Mouse (Mus musculus) forebrain, embryonic 15.5 days (tissue): Measurements from ENCODE around the gene Gm20518. TPM values are rescaled to one million over a fixed set of nuclear protein-coding genes. Genes with fewer than 3 reads are reported as not detected.

ENCODE experiments used
- ATAC-seq: fragments of 200-750 bp; cut with Nextera tagmentation; replicated peaks from 2 replicates; pipeline ENCODE4 v1.8.0; 2017; ENCODE audit warnings: mild to moderate bottlenecking, moderate TSS enrichment, moderate library complexity
- H3K27ac ChIP-seq: fragments of 300-500 bp; sonication (generic); replicated peaks from 2 replicates; pipeline ENCODE4 v1.5.1; 2015; ENCODE audit warnings: mild to moderate bottlenecking, inconsistent platforms
- H3K27me3 ChIP-seq: fragments of 300-500 bp; sonication (generic); 2 replicates; pipeline ENCODE4 v1.6.1; 2015; ENCODE audit warnings: inconsistent platforms
- H3K36me3 ChIP-seq: fragments of 300-500 bp; sonication (generic); 2 replicates; pipeline ENCODE4 v1.6.1; 2015; ENCODE audit warnings: mild to moderate bottlenecking, inconsistent platforms
- H3K4me1 ChIP-seq: fragments of 300-500 bp; sonication (generic); 2 replicates; pipeline ENCODE4 v1.6.1; 2015; ENCODE audit warnings: inconsistent platforms
- H3K4me2 ChIP-seq: fragments of 300-500 bp; sonication (generic); replicated peaks from 2 replicates; pipeline ENCODE4 v1.6.1; 2015; ENCODE audit warnings: mild to moderate bottlenecking, inconsistent platforms
- H3K4me3 ChIP-seq: fragments of 300-500 bp; sonication (generic); 2 replicates; pipeline ENCODE4 v1.5.1; 2015; ENCODE audit warnings: mild to moderate bottlenecking, inconsistent platforms
- H3K9ac ChIP-seq: fragments of 300-500 bp; sonication (generic); replicated peaks from 2 replicates; pipeline ENCODE4 v1.6.1; 2015; ENCODE audit warnings: mild to moderate bottlenecking, inconsistent platforms
- H3K9me3 ChIP-seq: fragments of 300-500 bp; sonication (generic); 2 replicates; pipeline ENCODE4 v1.6.1; 2016; ENCODE audit warnings: inconsistent platforms
- WGBS: fragments of 180-500 bp; shearing (Covaris S2); methylation state at CpG from one replicate; pipeline ENCODE4 v1.1.7; 2015; ENCODE audit warnings: mixed read lengths; 5-methylcytosine and 5-hydroxymethylcytosine counted together
- polyA plus RNA-seq: library from polyadenylated mRNA; unstranded; fragments of >200 nt; fragmentation: Nextera tagmentation; extraction: Ambion mirVana; gene quantifications from 2 replicates; pipeline ENCODE4 v1.2.1, GENCODE M21; 2015

The Gm20518 gene
- polyA plus RNA-seq, 1 experiment from 2014 or later, result 0.67 TPM

DNA sequence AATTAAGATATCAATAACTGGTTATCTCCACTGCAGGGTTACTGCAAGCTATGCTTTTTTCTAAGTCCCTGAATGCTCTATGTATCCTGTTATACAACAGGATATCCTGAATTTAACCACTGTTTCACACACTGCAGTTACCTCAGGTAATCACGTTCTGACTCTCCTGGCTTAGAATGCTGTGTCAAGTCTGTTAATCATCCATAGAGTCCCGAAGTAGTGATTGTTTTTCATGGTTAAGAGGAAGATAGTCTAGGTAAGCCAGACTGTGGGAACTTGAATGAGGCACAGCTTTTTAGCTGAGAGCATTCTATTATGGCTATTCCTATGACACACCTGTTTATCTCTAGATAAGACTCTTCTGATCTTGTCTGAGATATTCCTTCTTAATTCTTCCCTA, 26.2 kb downstream of the Gm20518 start:
- no peaks in the 10 kb centered on the region for H3K27me3 ChIP-seq
- 92% methylated on average over 2 of the region's 2 CpGs for WGBS
- H3K4me1 ChIP-seq, result no peaks in the 10 kb centered on the region
- no peak overlapping the region for H3K27ac ChIP-seq
- ATAC-seq, result no peak
- peaks cover 9% of the 10 kb centered on the region; the same call in 1 of the 2 replicates for H3K36me3 ChIP-seq
- H3K4me3 ChIP-seq, result no peak overlapping the region
- H3K9ac ChIP-seq, result no peak overlapping the region
- no peaks in the 10 kb centered on the region for H3K9me3 ChIP-seq
- H3K4me2 ChIP-seq, result no peak overlapping the region

DNA sequence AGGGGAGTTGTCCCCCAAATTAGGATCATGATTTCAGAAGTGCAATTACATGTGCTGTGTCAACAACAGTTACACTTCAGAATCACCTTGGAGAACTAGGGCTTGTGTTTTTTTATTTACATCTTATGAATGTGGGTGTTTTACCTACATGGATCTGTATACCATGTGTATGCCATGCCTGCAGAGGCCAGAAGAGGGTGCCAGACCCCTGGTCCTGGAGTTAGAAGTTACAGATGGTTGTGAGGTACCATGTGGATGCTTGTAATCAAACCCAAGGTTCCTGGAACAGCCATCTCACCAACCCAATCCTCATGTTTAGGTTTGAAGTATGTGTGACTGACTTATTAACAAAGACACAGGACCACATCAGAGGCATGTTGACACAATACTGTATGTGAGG, 32.9 kb downstream of the Gm20518 start:
- Histone ChIP-seq H3K4me3 (no peak overlapping the region), H3K9me3 (no peaks in the 10 kb centered on the region), H3K36me3 (peaks cover 60% of the 10 kb centered on the region), H3K4me2 (no peak overlapping the region), H3K4me1 (no peaks in the 10 kb centered on the region), H3K27ac (no peak overlapping the region), H3K27me3 (no peaks in the 10 kb centered on the region), H3K9ac (no peak overlapping the region)
- ATAC-seq, result no peak

DNA sequence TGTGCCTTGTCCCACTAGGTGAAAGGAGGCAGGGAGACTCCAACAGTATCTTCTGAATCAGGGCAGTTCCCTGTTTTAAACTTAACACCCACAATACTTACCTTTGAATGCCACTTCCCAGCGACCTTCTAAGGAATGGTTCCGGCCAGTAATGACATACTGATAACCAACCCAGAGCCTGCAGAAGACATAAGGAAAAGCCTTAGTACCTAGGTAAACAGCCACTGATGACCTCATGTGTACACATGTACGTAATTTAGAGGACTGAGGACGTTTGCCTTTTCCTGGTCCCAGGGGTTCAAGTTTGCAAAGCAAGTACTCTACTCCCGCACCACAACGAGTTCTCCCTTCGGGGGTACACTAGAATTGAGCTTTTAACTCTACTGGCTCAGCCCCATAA, 34.3 kb downstream of the Gm20518 start:
- Histone ChIP-seq H3K9me3 (no peaks in the 10 kb centered on the region), H3K27me3 (no peaks in the 10 kb centered on the region), H3K9ac (no peak overlapping the region), H3K36me3 (peaks cover 72% of the 10 kb centered on the region), H3K4me2 (no peak overlapping the region), H3K4me3 (no peak overlapping the region), H3K4me1 (no peaks in the 10 kb centered on the region), H3K27ac (no peak overlapping the region)
- ATAC-seq, result no peak
- 93% methylated on average over 7 of the region's 7 CpGs for WGBS

DNA sequence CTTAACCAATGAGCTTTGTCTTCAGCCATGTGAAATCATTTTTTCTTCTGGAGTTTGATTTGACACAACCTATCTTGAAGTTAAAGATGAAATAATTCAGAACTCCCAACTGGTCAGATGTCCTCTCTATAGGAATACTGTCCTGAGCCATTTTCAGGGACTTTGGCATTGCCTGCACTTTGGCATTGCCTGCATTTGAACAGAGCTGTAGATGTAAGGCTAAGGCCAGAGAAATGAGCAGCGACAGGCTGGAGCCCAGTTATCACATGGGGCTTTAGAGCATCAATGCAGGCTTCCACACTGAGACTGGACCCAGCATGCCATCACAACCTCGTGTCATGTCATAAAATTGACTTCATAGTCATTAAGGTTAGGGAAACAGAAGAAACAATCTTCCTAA, 38.2 kb downstream of the Gm20518 start:
- Histone ChIP-seq H3K4me1 (no peaks in the 10 kb centered on the region), H3K9me3 (no peaks in the 10 kb centered on the region), H3K27ac (no peak overlapping the region), H3K4me3 (no peak overlapping the region), H3K9ac (no peak overlapping the region), H3K4me2 (no peak overlapping the region), H3K36me3 (peaks cover 82% of the 10 kb centered on the region), H3K27me3 (no peaks in the 10 kb centered on the region)
- 98% methylated on average over 2 of the region's 2 CpGs for WGBS
- ATAC-seq, result no peak

DNA sequence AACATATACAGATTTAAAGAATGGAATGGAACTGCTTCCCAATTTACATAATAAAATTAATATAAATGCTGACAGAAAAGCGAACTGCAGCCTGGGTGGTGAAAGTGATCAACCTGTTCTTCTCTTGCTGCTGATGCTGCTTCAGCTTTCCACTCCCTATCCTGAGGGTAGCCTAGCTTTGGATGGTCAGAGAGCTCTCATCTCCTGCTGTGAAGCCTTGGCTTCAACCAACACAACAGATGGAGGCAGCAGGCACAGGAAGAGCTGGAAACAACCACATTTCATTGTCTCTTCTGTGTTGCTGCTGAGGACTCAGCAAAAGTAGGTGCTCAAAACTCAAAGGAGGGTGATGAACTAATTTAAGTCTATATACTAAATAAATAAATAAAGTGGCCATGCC, 39.6 kb downstream of the Gm20518 start:
- 100% methylated on average over 1 of the region's 1 CpGs for WGBS
- H3K36me3 ChIP-seq, result peaks cover 80% of the 10 kb centered on the region

DNA sequence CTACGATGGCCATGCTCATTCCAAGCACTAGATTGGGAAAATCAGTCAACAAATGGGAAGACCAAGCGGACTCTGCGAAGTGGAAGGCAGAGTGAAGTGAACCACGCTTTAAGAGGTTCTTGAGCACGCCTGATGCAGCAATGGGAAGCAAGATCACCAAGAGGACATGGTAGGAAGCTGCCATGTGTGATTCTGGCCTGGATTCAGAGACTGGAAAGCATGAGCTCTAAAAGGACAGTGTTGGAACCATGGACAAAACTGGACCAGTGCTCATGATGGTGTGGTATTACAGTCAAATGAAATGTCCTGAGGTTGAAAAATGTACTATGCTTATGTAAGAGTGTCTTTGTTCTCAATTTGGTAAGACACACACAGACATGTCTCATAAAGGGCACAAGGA, 40.1 kb downstream of the Gm20518 start:
- Histone ChIP-seq H3K27ac (no peak overlapping the region), H3K36me3 (peaks cover 80% of the 10 kb centered on the region), H3K4me3 (no peak overlapping the region), H3K27me3 (no peaks in the 10 kb centered on the region), H3K4me2 (no peak overlapping the region), H3K4me1 (no peaks in the 10 kb centered on the region), H3K9me3 (no peaks in the 10 kb centered on the region), H3K9ac (no peak overlapping the region)
- WGBS, result 96% methylated on average over 5 of the region's 5 CpGs
- no peak for ATAC-seq

More for the DNA sequence above, 39.6 kb downstream of the Gm20518 start:
- H3K4me2 ChIP-seq, result no peak overlapping the region
- H3K27me3 ChIP-seq, result no peaks in the 10 kb centered on the region
- no peak for ATAC-seq
- no peaks in the 10 kb centered on the region for H3K9me3 ChIP-seq
- H3K4me3 ChIP-seq, result no peak overlapping the region
- no peak overlapping the region for H3K27ac ChIP-seq
- no peaks in the 10 kb centered on the region for H3K4me1 ChIP-seq
- no peak overlapping the region for H3K9ac ChIP-seq

DNA sequence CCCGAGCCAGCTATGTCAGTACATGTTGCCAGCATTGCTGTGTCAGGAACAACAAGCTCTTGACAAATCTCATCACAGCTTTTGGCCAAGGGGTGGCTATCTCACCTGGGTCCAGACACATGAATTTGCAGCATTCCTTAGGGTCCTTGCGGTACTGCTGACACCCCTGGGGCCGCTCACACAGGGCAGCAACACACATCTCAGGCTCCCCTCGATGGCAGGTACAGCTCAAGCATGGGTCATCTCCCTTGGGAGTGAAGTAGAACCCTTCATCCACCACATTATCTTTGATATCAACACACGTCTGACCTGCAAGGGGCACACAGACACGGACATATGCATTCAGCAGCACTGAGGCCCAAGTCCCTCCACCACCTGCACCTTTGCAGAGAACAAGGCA, 42.0 kb downstream of the Gm20518 start:
- Histone ChIP-seq H3K4me3 (no peak overlapping the region), H3K9me3 (no peaks in the 10 kb centered on the region), H3K4me2 (no peak overlapping the region), H3K9ac (no peak overlapping the region), H3K36me3 (peaks cover 83% of the 10 kb centered on the region), H3K27ac (no peak overlapping the region; the same call in 1 of the 2 replicates), H3K27me3 (no peaks in the 10 kb centered on the region), H3K4me1 (no peaks in the 10 kb centered on the region)
- ATAC-seq, result no peak
- 88% methylated on average over 6 of the region's 6 CpGs for WGBS

DNA sequence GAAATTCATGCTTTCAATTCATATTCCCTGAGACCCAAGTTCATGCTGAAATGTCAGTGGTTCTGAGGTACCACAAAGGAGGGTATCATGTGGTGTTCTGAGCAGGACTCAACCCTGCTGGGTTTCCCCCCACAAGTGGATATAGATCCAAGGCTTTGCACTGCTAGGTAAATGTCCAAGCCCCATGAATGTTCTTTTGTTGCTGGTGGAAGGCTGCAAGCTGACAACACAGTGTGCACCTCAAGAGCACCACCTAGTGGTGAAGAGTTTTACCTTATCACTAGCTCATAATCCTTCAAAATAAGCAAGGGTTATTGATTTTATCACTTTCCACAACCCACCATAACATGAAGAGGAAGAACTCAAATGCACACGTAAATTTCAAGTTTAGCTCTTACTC, 42.5 kb downstream of the Gm20518 start:
- peak; percentile 62 for ATAC-seq
- WGBS, result 23% methylated on average over 1 of the region's 1 CpGs
- peaks cover 83% of the 10 kb centered on the region for H3K36me3 ChIP-seq
- H3K27me3 ChIP-seq, result no peaks in the 10 kb centered on the region
- H3K4me1 ChIP-seq, result no peaks in the 10 kb centered on the region
- no peak overlapping the region for H3K4me3 ChIP-seq
- H3K9ac ChIP-seq, result no peak overlapping the region
- H3K4me2 ChIP-seq, result no peak overlapping the region
- no peaks in the 10 kb centered on the region for H3K9me3 ChIP-seq
- peak overlapping the region; percentile 19; the same call in 1 of the 2 replicates for H3K27ac ChIP-seq

DNA sequence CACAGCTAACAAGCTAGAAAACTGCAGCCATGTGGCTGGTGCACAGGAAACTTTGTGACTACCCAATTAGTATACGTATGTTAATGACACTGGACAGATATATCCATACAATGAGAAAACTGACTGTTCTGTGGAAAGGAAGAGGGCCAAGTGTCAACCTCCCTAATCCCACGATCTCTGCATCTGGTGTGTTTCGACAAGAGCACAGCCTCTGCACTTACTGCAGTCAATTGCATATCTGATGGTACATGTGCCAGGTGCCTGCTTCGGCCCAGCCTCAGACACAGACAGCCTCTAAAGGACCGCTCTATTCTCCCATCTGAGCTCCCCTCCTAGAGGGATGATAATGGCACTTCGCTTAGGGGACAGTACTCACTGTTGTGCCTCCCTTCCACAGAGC, 43.0 kb downstream of the Gm20518 start:
- 96% methylated on average over 6 of the region's 6 CpGs for WGBS
- Histone ChIP-seq H3K9ac (no peak overlapping the region), H3K27ac (peak overlapping the region; percentile 19; the same call in 1 of the 2 replicates), H3K27me3 (no peaks in the 10 kb centered on the region), H3K4me3 (no peak overlapping the region), H3K36me3 (peaks cover 85% of the 10 kb centered on the region), H3K9me3 (no peaks in the 10 kb centered on the region), H3K4me1 (no peaks in the 10 kb centered on the region), H3K4me2 (no peak overlapping the region)
- ATAC-seq, result peak; percentile 12; the same call in 1 of the 2 replicates

DNA sequence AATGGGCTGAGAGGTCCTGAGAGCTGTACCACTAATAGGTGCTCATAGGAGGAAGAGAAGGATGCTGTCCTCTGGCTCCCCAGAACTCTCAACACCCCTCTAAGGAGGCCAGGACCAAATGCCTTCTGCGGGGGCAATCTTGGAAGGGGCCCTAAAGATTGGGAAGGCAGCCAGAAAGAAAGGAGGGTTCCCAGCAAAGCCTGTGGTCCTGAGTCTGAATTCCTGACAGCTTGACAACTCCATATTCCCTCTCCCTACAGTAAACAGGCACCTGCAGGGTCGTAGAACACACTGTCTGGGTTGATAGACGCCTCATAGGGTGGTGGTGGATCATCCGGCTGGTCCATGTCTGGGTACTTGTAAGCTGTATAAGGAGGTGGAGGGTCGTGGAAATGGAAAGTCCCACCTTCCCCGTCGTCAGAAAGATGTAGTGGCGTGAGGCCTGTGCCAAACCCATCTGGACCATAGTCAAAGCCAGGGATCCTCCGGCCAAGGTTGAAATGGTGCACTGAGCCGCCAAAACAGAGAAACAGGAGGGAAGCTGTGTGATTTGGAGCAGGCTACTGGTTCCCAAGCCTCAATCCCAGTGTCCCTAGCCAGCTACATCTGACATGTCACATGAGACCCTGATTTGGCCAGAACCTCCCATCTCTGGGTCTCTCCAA, 47.6 kb downstream of the Gm20518 start:
- H3K9ac ChIP-seq, result no peak overlapping the region
- peaks cover 78% of the 10 kb centered on the region for H3K36me3 ChIP-seq

DNA sequence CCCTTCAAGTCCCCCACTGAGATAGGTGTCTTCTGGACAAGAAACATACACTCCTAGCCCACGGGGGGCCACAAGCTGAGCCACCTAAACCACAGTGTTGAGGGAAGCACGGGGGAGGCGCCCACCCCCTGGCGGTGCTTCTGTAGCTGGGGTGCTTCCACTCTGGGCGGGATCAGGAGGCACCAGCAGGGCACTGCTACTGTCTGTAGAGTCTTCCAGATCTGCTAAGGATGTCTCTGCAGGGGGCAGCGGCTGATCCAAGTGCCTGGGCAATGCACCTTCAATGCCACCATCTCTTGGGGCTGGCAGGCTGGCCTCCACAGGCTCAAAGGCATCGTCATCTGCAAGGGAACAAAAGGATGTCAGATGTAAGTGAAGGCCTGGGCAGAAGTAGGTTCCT, 49.0 kb downstream of the Gm20518 start:
- peaks cover 70% of the 10 kb centered on the region for H3K36me3 ChIP-seq
- ATAC-seq, result no peak
- H3K27ac ChIP-seq, result no peak overlapping the region
- no peak overlapping the region for H3K4me3 ChIP-seq
- H3K27me3 ChIP-seq, result no peaks in the 10 kb centered on the region
- H3K9ac ChIP-seq, result no peak overlapping the region
- 94% methylated on average over 7 of the region's 7 CpGs for WGBS
- H3K9me3 ChIP-seq, result no peaks in the 10 kb centered on the region
- no peaks in the 10 kb centered on the region for H3K4me1 ChIP-seq
- no peak overlapping the region for H3K4me2 ChIP-seq

More for the DNA sequence above, 47.6 kb downstream of the Gm20518 start:
- Histone ChIP-seq H3K9me3 (no peaks in the 10 kb centered on the region), H3K4me2 (no peak overlapping the region), H3K27me3 (no peaks in the 10 kb centered on the region), H3K4me1 (no peaks in the 10 kb centered on the region), H3K4me3 (no peak overlapping the region), H3K27ac (no peak overlapping the region)
- no peak for ATAC-seq
- WGBS, result 86% methylated on average over 10 of the region's 10 CpGs

DNA sequence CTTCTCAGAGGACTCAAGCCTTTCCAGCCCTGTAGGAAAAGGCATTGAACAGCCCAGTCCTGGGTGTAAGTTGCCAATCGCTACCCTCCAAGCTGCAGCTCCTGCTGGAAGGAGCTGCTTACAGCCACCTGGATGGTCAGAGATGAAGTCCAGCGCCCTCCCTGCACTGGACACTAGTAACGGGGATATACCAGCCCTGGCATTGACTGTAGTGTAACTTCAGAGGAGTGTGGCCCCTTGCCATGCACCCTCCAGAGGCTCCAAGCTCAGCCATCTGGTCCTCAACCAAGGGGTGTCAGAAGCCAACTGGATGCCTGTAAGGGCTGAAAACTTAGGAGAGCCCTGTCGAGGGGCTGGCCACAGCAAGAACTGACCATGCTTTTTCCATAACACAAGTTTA, 51.5 kb downstream of the Gm20518 start:
- H3K4me3 ChIP-seq, result no peak overlapping the region
- no peak overlapping the region for H3K27ac ChIP-seq
- H3K4me1 ChIP-seq, result no peaks in the 10 kb centered on the region
- peaks cover 16% of the 10 kb centered on the region for H3K27me3 ChIP-seq
- peaks cover 47% of the 10 kb centered on the region for H3K36me3 ChIP-seq
- 72% methylated on average over 4 of the region's 4 CpGs for WGBS
- no peak overlapping the region for H3K9ac ChIP-seq
- H3K9me3 ChIP-seq, result no peaks in the 10 kb centered on the region
- no peak overlapping the region for H3K4me2 ChIP-seq
- no peak for ATAC-seq

DNA sequence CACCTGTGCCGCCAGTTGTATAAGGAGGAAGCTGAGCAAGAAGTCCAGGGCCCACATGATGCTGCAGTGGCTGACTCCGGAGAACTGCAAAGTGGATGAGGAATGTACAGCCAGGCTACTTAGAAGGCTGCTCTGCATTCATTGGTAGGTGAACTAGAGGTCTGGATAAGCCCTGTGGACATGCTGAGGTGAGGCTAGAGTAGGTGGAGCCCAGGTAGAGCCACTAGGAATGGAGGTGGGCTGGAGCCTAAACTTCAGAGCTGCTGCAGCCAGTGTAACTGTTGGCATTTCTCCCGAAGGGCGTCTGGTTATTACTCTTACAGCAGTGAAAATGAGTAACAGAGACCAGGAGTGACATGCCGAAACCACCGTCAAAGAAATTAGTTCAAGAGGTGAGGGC, 53.4 kb downstream of the Gm20518 start, which contains the start of gene Car15:
Gene Car15 (minus strand): TSS at position 314 of the 400 bp plus-strand sequence.
- no peak within 1 kb of the TSS for H3K4me2 ChIP-seq
- H3K9ac ChIP-seq, result no peak within 1 kb of the TSS
- no peak within 1 kb of the TSS for H3K27ac ChIP-seq
- 81% methylated on average over 6 of the region's 6 CpGs for WGBS
- no peak for ATAC-seq
- H3K36me3 ChIP-seq, result peaks cover 28% of the 10 kb centered on the region
- no peak within 1 kb of the TSS for H3K4me3 ChIP-seq
- peaks cover 7% of the 10 kb centered on the region for H3K4me1 ChIP-seq
- peaks cover 31% of the 10 kb centered on the region for H3K27me3 ChIP-seq
- no peaks in the 10 kb centered on the region for H3K9me3 ChIP-seq
